Mouse (Mus musculus) liver, adult 10 weeks (tissue): Measurements from ENCODE around the gene Myo1e. TPM values are rescaled to one million over a fixed set of nuclear protein-coding genes. Genes with fewer than 3 reads are reported as not detected.

ENCODE experiments used
- polyA plus RNA-seq: library from polyadenylated mRNA; stranded (reverse); fragments of 350-450 nt; fragmentation: Illumina TruSeq; extraction: RNeasy Lipid Tissue Mini Kit (QIAGEN cat#74804); gene quantifications from one replicate; pipeline ENCODE4 v1.2.3, GENCODE M21; 2014; ENCODE audit warnings: low read depth, low replicate concordance

Gene Myo1e
- 10.9 TPM for polyA plus RNA-seq

DNA sequence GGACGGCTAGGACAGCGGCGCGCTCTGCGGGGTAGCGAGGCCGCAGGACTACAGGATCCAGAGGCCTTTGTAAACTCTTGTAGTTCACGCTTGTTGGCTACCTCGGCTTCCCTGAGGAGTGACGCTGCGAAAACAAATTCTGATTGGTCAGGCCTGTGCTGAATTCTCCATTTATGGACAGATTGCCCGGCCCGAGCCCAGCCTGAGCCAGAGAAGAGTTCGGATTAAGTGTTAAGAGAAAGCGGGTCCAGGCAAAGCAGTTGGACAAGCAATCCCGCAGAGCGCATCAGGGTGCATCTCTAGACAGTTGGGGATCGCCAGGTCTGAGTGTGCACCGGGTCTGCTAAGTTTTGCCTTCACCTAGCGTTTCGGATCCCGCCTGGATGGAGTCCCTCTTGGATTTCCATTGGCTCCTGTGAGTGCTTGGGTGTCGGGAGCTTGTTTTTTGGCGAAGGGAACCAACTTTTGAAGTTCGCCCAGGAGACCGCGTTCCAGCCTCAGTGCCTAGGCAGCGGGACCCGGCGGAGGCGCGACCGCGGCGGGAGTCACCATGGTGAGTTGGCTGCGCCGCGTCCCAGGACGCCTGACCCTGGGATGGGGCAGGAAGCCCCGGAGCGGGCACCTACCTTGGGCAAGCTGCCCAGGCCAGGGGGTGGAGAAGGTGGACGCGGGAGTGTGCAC is at the start of gene Myo1e:
TSS of gene Myo1e (plus strand) at position 200 of the 681 bp plus-strand sequence.

DNA sequence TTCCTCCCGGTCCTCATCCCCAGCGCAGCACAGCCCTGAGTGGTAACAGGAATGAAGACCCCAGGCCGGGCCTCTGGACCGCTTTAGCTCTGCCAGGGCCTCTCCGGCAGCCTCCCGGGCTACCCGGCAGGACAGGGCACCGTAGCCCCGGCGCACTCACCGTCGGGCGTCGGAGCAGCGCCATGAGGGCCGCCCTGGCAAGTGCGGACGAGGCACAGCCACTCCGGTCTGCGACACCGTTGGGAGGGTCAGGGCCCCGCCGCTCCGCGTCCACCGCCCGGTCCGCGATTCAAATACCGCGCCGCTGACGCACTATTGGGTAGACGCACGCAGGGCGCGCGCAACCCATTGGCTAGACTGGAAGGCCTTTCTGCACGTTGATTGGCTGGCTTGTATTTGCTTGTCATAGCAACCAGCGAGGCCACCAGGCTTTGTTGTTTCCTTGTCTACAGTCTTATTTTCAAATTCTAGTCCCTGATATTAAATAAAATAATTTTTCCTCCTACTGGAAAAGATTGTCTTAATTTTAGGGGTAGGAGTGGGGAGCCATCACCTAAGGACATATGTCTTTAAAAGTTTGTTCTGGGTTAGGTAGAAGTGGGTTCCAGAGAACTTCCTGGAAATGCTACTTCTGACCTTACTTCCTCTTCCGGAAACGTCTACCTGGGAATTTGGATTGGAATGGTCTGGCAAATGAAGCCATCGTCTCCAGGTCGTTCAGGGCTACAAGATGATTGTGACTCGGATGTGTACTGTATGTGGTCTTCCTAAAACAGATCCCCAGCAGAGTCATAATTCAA is 214.3 kb downstream of the Myo1e start, which contains the start of gene Ccnb2:
TSS of gene Ccnb2 (minus strand) at position 291 of the 800 bp plus-strand sequence.

Other genes starting within 250 kb of the Myo1e start
- 59.1 TPM for gene Bnip2, start 217.9 kb upstream of the Myo1e start, polyA plus RNA-seq
- 175 TPM for gene Gtf2a2, start 194.8 kb upstream of the Myo1e start, polyA plus RNA-seq
- gene Gcnt3, start 169.3 kb upstream of the Myo1e start, polyA plus RNA-seq, result not detected
- gene Fam81a, start 64.8 kb upstream of the Myo1e start, polyA plus RNA-seq, result 2.8 TPM
- gene Ccnb2, start 214.2 kb downstream of the Myo1e start, polyA plus RNA-seq, result not detected